Mouse (Mus musculus) adrenal gland, postnatal 36 days (tissue): ENCODE measurements around the gene Adamts9. TPM values are rescaled to one million over a fixed set of nuclear protein-coding genes. Genes with fewer than 3 reads are reported as not detected.
A peak's percentile ranks its signal among the peaks of the same experiment; 100 is the strongest.

ENCODE experiments used
- DNase-seq, 2 experiments: peaks; one replicate each; pipeline ENCODE4 v3.0.0; 2021; ENCODE audit warnings: mixed read lengths in 1 of 2
- total RNA-seq, 2 experiments: library from RNA; stranded (reverse); gene quantifications; 2 replicates each; pipeline ENCODE4 v1.2.3; 2021

Gene Adamts9
- total RNA-seq, 2 experiments from 2014 or later = 25.7 to 60.8 TPM

DNA sequence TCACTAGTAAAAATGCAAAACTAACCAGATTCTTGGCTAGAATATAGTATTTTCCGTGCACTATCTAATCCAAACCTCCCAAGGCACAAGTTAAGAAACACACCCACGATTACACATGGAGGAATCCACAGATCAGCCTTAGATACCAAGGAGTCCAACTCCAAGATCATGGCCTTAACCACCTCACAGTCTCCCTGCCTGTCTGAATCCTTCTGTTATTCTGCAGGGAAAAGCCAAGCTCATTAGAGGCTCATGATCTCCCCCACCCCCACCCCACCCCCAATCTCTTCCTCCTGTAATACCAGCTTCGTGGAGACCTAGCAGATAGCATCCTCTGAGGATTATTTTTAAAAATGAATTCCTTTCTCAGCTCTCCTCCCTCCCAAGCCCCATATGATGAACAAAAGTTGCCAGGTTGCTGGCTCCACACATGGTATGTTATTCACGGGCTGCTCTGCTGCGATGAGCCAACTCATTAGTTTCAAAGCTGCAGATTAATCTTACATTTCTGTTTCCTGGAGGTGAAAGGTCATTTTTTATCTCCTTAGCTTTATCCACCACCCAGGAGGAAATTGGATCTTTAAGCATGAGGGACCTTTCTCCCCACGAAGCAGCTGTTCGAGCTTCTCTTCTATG lies 215.8 kb downstream of the Adamts9 start:
- DNase-seq = no peak

- DNase-seq = peak in 1 of 2 experiments; percentile 9
These were observed 217.2 kb downstream of the Adamts9 start for GRCm38 (mm10) chr6:92726121-92726520.

GRCm38 (mm10) chr6:92724394-92724793 lies 218.9 kb downstream of the Adamts9 start:
- no peak for DNase-seq

Other genes with a start within 250 kb of the Adamts9 start
- 1 to 10 TPM; 7.5 to 8.5 TPM for gene Prickle2, start 237.3 kb downstream of the Adamts9 start, total RNA-seq
- 1 to 10 TPM; 3.4 to 4.6 TPM for gene A730049H05Rik, start 127.0 kb downstream of the Adamts9 start, total RNA-seq
- gene Gm15737, start 74.1 kb downstream of the Adamts9 start, total RNA-seq = not detected